Mouse (Mus musculus) heart, embryonic 13.5 days (tissue): Measurements from ENCODE around the gene Phf24. TPM values are rescaled to one million over a fixed set of nuclear protein-coding genes. Genes with fewer than 3 reads are reported as not detected.

ENCODE experiments used
- polyA plus RNA-seq: library from polyadenylated mRNA; unstranded; fragments of >200 nt; fragmentation: Nextera tagmentation; extraction: Ambion mirVana; gene quantifications from 2 replicates; pipeline ENCODE4 v1.2.1, GENCODE M21; 2015

Gene Phf24
- polyA plus RNA-seq, 1 experiment from 2014 or later, result 3.7 TPM

Other genes starting within 250 kb of the Phf24 start
- gene 4930578G10Rik, start 181.1 kb upstream of the Phf24 start, polyA plus RNA-seq, result 0.25 TPM in 1 of 2 replicates, not detected in the other
- gene Ccl19, start 160.1 kb upstream of the Phf24 start, polyA plus RNA-seq, result not detected in 2 replicates
- gene Ccl21a, start 142.7 kb upstream of the Phf24 start, polyA plus RNA-seq, result 11.9 and 25.4 TPM in 2 replicates
- 0.05 TPM in 1 of 2 replicates, not detected in the other for gene Fam205a1, start 62.8 kb upstream of the Phf24 start, polyA plus RNA-seq
- gene Gm12394, start 59.9 kb upstream of the Phf24 start, polyA plus RNA-seq, result 0.06 and 0.13 TPM in 2 replicates
- 0.20 and 0.23 TPM in 2 replicates for gene Fam205c, start 42.4 kb upstream of the Phf24 start, polyA plus RNA-seq
- 12.2 and 14.3 TPM in 2 replicates for gene Dnajb5, start 33.2 kb downstream of the Phf24 start, polyA plus RNA-seq
- 0.51 and 0.57 TPM in 2 replicates for gene 1700022I11Rik, start 52.9 kb downstream of the Phf24 start, polyA plus RNA-seq
- gene Vcp, start 83.8 kb downstream of the Phf24 start, polyA plus RNA-seq, result 459 and 479 TPM in 2 replicates
- gene Fancg, start 93.8 kb downstream of the Phf24 start, polyA plus RNA-seq, result 10.8 and 11.0 TPM in 2 replicates
- 12.7 and 13.8 TPM in 2 replicates for gene Pigo, start 109.2 kb downstream of the Phf24 start, polyA plus RNA-seq
- 211 and 238 TPM in 2 replicates for gene Stoml2, start 115.0 kb downstream of the Phf24 start, polyA plus RNA-seq
- 14.8 and 15.5 TPM in 2 replicates for gene Fam214b, start 129.6 kb downstream of the Phf24 start, polyA plus RNA-seq
- gene Unc13b, start 142.3 kb downstream of the Phf24 start, polyA plus RNA-seq, result 9.7 and 10.2 TPM in 2 replicates